Mouse (Mus musculus) hindbrain, embryonic 13.5 days (tissue): ENCODE data around the gene Plch2. TPM values are rescaled to one million over a fixed set of nuclear protein-coding genes. Genes with fewer than 3 reads are reported as not detected.

Source experiments
- ATAC-seq: fragments of 200-750 bp; cut with Nextera tagmentation; 2 replicates; pipeline ENCODE4 v1.8.0; 2017; ENCODE audit warnings: moderate TSS enrichment; ENCODE audit not compliant: low FRiP score
- H3K27ac ChIP-seq: fragments of 300-500 bp; sonication (generic); 2 replicates; pipeline ENCODE4 v1.5.1; 2015; ENCODE audit warnings: inconsistent platforms, mild to moderate bottlenecking, moderate library complexity
- H3K27me3 ChIP-seq: fragments of 300-500 bp; sonication (generic); 2 replicates; pipeline ENCODE4 v1.6.1; 2015; ENCODE audit warnings: mild to moderate bottlenecking, inconsistent platforms
- H3K36me3 ChIP-seq: fragments of 300-500 bp; sonication (generic); 2 replicates; pipeline ENCODE4 v1.6.1; 2015; ENCODE audit warnings: mild to moderate bottlenecking, inconsistent platforms
- H3K4me1 ChIP-seq: fragments of 300-500 bp; sonication (generic); replicated peaks from 2 replicates; pipeline ENCODE4 v1.6.1; 2015; ENCODE audit warnings: inconsistent platforms
- H3K4me2 ChIP-seq: fragments of 300-500 bp; sonication (generic); 2 replicates; pipeline ENCODE4 v1.6.1; 2015; ENCODE audit warnings: inconsistent platforms, mild to moderate bottlenecking, moderate library complexity
- H3K4me3 ChIP-seq: fragments of 300-500 bp; sonication (generic); 2 replicates; pipeline ENCODE4 v1.5.1; 2015; ENCODE audit warnings: mild to moderate bottlenecking, inconsistent platforms
- H3K9ac ChIP-seq: fragments of 300-500 bp; sonication (generic); 2 replicates; pipeline ENCODE4 v1.6.1; 2015; ENCODE audit warnings: mild to moderate bottlenecking, inconsistent platforms
- H3K9me3 ChIP-seq: fragments of 300-500 bp; sonication (generic); 2 replicates; pipeline ENCODE4 v1.6.1; 2016; ENCODE audit warnings: inconsistent platforms
- WGBS: fragments of 180-500 bp; shearing (Covaris S2); methylation state at CpG from one replicate; pipeline ENCODE4 v1.1.7; 2015; 5-methylcytosine and 5-hydroxymethylcytosine counted together
- polyA plus RNA-seq: library from polyadenylated mRNA; unstranded; fragments of >200 nt; fragmentation: Nextera tagmentation; extraction: Ambion mirVana; gene quantifications from 2 replicates; pipeline ENCODE4 v1.2.1, GENCODE M21; 2015

Gene Plch2
- polyA plus RNA-seq, 1 experiment from 2014 or later: 8.4 TPM

DNA sequence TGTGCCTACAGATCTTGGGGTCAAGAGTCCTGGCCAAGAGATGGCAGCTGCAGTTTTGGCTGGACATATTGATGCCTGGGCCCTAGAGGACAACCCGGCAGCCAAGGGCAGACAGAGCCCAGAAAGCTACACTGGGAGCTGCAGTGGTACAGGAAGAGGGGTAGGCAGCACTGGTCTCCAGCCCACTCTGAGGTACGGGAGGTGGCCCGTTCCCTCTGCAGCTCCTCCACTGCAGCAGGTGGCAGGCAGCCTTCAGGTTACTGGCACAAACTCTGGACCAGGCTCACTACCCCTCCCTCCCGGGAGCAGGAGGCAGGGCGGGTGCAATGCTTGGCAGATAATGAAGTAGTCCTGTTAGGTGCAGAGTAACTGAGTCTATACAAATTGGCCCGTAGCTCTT is 15.9 kb downstream of the Plch2 start:
- no peak for ATAC-seq
- Histone ChIP-seq H3K36me3 (no peaks in the 10 kb centered on the region), H3K9ac (peak overlapping the region; percentile 53), H3K27me3 (peaks cover 65% of the 10 kb centered on the region), H3K4me3 (0 out of 2 replicates have a peak overlapping the region, but pooled peaks have one; percentile 1), H3K4me1 (peaks cover 42% of the 10 kb centered on the region), H3K4me2 (peak overlapping the region; percentile 39), H3K27ac (peak overlapping the region; percentile 30; the same call in 1 of the 2 replicates), H3K9me3 (no peaks in the 10 kb centered on the region)
- 47% methylated on average over 6 of the region's 6 CpGs for WGBS

DNA sequence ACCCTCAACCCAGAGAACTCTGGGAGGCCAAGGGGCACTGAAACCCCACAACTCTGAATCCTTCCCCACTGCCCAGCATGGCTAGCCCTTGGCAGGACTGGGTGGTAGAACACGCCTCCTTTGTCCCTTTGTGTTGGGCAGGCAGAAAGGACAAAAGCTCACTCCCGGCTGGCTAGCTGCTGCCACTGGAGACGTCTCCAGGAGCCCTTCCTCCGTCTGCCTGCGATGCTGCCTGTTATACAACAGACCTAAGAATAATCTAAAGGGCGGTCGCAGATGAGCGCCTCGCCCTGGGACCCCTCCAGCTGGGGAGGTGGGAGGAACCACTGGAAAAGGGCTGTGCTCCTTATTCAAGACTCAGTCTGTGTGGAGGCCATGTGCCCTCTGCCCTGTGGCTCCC is 16.4 kb downstream of the Plch2 start:
- peak overlapping the region; percentile 39 for H3K4me2 ChIP-seq
- peak overlapping the region; percentile 42 for H3K27ac ChIP-seq
- WGBS: 12% methylated on average over 9 of the region's 9 CpGs
- no peaks in the 10 kb centered on the region for H3K36me3 ChIP-seq
- peaks cover 47% of the 10 kb centered on the region for H3K4me1 ChIP-seq
- peak overlapping the region; percentile 53 for H3K9ac ChIP-seq
- peak; percentile 12; the same call in 1 of the 2 replicates for ATAC-seq
- 0 out of 2 replicates have a peak overlapping the region, but pooled peaks have one; percentile 1 for H3K4me3 ChIP-seq
- H3K27me3 ChIP-seq: peaks cover 62% of the 10 kb centered on the region
- no peaks in the 10 kb centered on the region for H3K9me3 ChIP-seq

DNA sequence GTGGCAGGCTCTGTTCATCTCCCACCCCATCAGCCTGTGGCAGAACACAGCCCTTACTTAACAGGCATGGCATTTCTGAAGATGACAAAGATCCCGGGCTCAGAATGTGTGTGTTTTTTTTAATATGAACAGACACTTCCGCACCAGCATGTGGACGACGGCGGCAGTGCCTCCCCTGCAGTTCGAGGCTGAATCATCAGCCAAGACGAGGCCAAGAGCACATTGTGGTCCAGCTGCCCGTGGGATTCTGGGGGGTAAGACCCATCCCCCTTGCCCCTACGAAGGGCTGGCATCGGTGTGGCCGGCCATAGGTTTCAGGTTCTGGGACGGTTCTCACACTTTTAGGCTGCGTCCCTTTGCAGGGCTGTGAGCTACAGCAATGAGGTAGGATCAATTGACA is 21.8 kb downstream of the Plch2 start:
- H3K27ac ChIP-seq: no peak overlapping the region
- H3K4me3 ChIP-seq: no peak overlapping the region
- no peaks in the 10 kb centered on the region for H3K9me3 ChIP-seq
- H3K4me2 ChIP-seq: no peak overlapping the region
- ATAC-seq: no peak
- no peaks in the 10 kb centered on the region for H3K36me3 ChIP-seq
- H3K27me3 ChIP-seq: peaks cover 31% of the 10 kb centered on the region; the same call in 1 of the 2 replicates
- H3K4me1 ChIP-seq: peaks cover 56% of the 10 kb centered on the region
- no peak overlapping the region for H3K9ac ChIP-seq
- WGBS: 55% methylated on average over 13 of the region's 13 CpGs

DNA sequence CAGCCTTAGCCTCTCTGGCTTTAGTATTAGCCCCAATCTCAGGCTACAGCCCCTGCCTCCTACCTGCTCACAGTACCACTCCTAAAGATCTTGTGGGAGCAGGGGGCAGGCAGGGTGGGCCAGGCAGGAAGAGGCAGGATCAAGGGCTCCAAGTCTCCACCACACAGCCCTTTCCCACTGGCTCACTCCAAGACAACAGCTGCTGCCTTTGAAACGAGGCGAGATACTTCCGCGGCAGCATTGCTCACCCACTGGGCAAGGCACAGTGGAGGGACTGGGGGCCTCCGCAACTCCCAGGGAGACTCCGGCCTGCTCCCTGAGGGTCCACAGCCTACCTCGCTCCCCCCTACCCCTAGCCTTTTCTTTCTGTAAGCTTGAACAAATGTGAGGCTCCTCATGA is 22.4 kb downstream of the Plch2 start:
- no peak overlapping the region for H3K4me3 ChIP-seq
- H3K4me2 ChIP-seq: no peak overlapping the region
- peak overlapping the region; percentile 36; the same call in 1 of the 2 replicates for H3K9ac ChIP-seq
- peaks cover 34% of the 10 kb centered on the region for H3K27me3 ChIP-seq
- no peaks in the 10 kb centered on the region for H3K36me3 ChIP-seq
- H3K27ac ChIP-seq: no peak overlapping the region
- ATAC-seq: no peak
- WGBS: 30% methylated on average over 7 of the region's 7 CpGs
- H3K4me1 ChIP-seq: peaks cover 50% of the 10 kb centered on the region
- no peaks in the 10 kb centered on the region for H3K9me3 ChIP-seq

DNA sequence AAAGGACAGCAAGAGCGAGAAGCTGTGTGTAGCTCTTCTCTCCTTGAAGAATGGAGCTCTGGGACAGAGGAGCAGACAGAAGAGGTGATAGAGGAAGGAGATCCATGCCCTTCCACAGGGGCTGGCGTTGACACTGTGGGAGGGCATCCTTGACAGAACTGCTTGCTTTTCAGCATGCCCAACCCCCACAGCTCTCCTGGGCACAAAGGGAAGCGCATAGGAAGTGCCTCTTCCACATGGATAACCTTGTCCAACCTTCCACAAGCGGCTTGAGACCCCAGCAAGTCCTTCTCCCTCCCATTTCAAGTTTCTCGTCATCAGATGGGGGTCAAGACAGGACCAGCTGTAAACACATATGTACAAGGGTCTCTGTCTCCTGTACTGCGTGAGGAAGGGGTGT is 23.5 kb downstream of the Plch2 start:
- ATAC-seq: no peak
- no peaks in the 10 kb centered on the region for H3K9me3 ChIP-seq
- WGBS: 24% methylated on average over 6 of the region's 6 CpGs
- no peaks in the 10 kb centered on the region for H3K36me3 ChIP-seq
- H3K4me2 ChIP-seq: no peak overlapping the region
- H3K27ac ChIP-seq: no peak overlapping the region
- H3K9ac ChIP-seq: no peak overlapping the region
- no peak overlapping the region for H3K4me3 ChIP-seq
- H3K27me3 ChIP-seq: peaks cover 32% of the 10 kb centered on the region
- peaks cover 50% of the 10 kb centered on the region for H3K4me1 ChIP-seq

DNA sequence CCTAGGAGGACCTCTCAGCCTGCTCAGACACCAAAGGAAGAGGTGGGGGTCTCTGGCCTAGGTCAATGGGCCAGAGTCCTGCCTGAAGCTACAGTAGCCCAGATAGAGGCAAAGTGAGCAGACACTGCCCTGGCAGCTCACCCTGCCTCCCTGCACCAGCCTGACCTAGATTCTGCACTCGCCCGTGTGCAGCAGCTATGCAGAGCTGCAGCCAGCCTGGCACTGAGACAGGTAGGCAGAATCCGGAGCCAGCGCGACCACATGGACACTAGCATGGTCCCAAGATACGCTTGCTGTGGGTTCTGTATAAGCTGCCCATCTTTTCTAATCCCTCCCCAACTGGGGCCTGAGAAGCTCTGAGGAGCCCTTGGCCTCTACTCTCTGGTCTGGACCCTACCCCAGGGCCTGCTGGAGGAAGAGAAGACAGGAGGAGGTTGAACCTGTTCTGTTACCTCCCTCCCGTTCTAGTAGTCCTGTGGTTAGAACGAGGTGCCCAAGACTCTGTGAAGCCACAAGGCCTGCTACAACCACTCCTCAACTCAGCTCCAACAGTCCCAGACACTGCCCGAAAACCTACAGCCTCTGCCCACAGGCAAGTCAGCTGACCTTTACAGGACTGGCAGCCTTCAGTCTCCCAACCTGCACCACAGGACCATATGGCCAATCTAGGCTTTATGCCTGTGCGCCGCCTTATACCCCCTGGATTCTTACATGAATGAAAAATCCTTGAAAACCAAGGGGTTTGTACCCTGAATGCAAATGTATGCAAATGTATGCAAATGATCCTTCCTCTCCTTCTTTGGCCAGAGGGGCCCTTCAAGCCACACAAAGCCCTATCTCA is 32.2 kb downstream of the Plch2 start:
- WGBS: 69% methylated on average over 11 of the region's 11 CpGs
- H3K9ac ChIP-seq: no peak overlapping the region
- no peak overlapping the region for H3K4me3 ChIP-seq
- no peak for ATAC-seq
- no peaks in the 10 kb centered on the region for H3K36me3 ChIP-seq
- no peak overlapping the region for H3K4me2 ChIP-seq
- no peaks in the 10 kb centered on the region for H3K9me3 ChIP-seq
- H3K27ac ChIP-seq: peak overlapping the region; percentile 61
- peaks cover 49% of the 10 kb centered on the region for H3K4me1 ChIP-seq
- H3K27me3 ChIP-seq: 0 out of 2 replicates have a peak, but pooled peaks cover 4% of the 10 kb centered on the region

DNA sequence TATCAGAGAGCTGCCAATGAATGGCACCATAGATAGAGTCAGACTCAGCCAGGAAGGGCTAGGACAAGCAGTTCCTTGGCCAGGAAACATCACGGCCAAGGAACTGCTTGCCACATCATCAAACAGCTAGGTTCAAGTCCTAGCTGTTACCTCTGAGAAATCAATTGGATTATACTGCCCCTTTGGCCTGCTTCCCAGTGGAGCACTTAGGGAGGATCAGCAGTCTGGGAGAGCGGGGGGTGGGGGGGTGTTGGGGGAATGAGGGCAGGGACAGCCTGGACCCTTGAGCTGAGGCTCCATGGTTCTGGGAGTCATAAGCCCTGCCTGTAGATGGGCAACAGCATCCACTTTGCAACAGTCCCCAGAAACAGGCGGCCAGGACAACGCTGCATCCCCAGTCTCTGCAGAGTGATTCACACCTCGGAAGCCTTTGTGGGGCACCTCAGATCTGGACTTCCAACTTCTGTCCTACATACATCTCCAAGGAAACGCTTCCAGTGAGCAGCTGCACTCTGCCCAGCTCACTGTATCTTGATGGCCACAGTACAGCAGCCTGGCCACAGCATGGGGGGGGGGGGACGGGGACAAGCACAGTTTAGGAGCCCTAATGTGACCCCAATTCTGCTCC is 34.2 kb downstream of the Plch2 start:
- no peak for ATAC-seq

DNA sequence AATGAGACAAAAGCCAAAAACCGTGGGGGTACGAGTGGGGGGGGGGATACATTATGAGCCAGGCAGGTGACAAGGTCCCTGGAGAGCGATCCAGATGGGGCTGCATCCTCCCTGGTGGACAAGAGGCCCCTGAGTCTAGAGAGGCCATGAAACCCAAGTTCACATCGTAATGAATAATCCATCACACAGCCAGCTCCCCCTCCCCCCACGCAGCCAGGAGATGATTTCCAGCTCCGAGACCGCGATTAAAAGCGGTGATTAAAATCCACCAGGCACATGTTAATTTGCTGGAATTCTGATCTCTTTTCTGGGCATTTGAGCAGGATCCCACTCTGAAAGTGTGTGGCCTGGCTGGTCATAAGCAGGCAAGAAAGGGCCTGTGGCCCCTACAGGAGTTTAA is 35.8 kb downstream of the Plch2 start:
- 39% methylated on average over 9 of the region's 9 CpGs for WGBS
- Histone ChIP-seq H3K4me3 (no peak overlapping the region), H3K9me3 (no peaks in the 10 kb centered on the region), H3K36me3 (no peaks in the 10 kb centered on the region), H3K27me3 (peaks cover 15% of the 10 kb centered on the region; the same call in 1 of the 2 replicates), H3K4me1 (peaks cover 84% of the 10 kb centered on the region), H3K4me2 (no peak overlapping the region), H3K9ac (0 out of 2 replicates have a peak overlapping the region, but pooled peaks have one; percentile 13), H3K27ac (no peak overlapping the region)
- ATAC-seq: no peak

More for the DNA sequence above, 34.2 kb downstream of the Plch2 start:
- WGBS: 73% methylated on average over 7 of the region's 7 CpGs
- Histone ChIP-seq H3K4me3 (no peak overlapping the region), H3K9me3 (no peaks in the 10 kb centered on the region), H3K9ac (no peak overlapping the region), H3K27me3 (peaks cover 10% of the 10 kb centered on the region; the same call in 1 of the 2 replicates), H3K27ac (no peak overlapping the region), H3K36me3 (no peaks in the 10 kb centered on the region), H3K4me1 (peaks cover 70% of the 10 kb centered on the region), H3K4me2 (no peak overlapping the region)

DNA sequence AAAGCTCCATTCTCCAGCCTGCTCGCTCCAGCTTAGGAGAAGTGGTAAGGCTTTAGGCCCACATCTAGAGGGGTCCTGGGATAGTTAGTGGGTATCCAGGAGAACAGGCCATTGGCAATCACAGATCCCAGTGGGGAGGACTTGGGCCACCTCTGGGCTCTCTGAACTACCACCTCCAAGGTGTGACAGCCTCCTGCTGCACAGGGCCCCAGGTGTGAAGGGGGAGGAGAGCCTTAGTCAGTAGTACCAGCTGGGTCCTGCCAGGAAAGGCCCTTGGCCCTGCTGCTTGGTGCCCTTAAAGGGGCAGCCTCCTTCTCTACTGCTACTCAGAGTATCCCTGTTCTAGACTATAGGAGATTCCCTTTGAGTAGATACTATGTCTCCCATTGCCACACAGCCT is 36.4 kb downstream of the Plch2 start:
- no peak overlapping the region for H3K9ac ChIP-seq
- H3K36me3 ChIP-seq: no peaks in the 10 kb centered on the region
- WGBS: 75% methylated on average over 1 of the region's 1 CpGs
- H3K4me2 ChIP-seq: no peak overlapping the region
- H3K4me1 ChIP-seq: peaks cover 86% of the 10 kb centered on the region
- no peak overlapping the region for H3K27ac ChIP-seq
- no peaks in the 10 kb centered on the region for H3K9me3 ChIP-seq
- no peak overlapping the region for H3K4me3 ChIP-seq
- ATAC-seq: no peak
- peaks cover 15% of the 10 kb centered on the region; the same call in 1 of the 2 replicates for H3K27me3 ChIP-seq

DNA sequence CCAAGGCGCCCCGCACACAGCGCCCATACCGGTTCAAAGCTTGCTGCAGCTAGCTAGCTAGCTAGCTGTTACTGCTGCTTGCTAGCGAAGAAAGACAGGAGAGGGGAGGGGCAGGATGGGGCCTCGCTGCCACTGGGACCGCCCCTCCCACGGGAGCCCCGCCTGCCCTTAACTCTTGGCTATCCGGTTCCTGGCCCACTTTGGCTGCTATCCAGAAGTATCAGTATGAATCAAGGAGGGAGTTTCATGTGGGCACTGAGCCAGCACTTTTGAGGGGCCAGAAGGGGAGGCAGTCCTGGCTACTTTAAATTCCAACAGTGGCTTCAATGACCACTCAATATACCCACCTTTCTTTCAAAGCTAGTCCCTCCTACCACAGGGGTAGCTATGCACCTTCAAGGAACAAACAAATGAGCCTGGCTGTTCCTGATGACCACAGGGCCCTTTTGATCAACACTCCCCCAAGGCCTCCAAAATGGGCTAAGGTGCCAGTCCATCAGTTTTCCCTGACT is 37.2 kb downstream of the Plch2 start:
- ATAC-seq: no peak
- no peaks in the 10 kb centered on the region for H3K9me3 ChIP-seq
- H3K4me2 ChIP-seq: peak overlapping the region; percentile 37
- H3K27ac ChIP-seq: no peak overlapping the region
- H3K36me3 ChIP-seq: no peaks in the 10 kb centered on the region
- peaks cover 86% of the 10 kb centered on the region for H3K4me1 ChIP-seq
- peak overlapping the region; percentile 60 for H3K9ac ChIP-seq
- whole genome bisulfite sequencing: under 1% methylated on average over 10 of the region's 10 CpGs
- peak overlapping the region; percentile 14 for H3K4me3 ChIP-seq
- peaks cover 15% of the 10 kb centered on the region; the same call in 1 of the 2 replicates for H3K27me3 ChIP-seq

DNA sequence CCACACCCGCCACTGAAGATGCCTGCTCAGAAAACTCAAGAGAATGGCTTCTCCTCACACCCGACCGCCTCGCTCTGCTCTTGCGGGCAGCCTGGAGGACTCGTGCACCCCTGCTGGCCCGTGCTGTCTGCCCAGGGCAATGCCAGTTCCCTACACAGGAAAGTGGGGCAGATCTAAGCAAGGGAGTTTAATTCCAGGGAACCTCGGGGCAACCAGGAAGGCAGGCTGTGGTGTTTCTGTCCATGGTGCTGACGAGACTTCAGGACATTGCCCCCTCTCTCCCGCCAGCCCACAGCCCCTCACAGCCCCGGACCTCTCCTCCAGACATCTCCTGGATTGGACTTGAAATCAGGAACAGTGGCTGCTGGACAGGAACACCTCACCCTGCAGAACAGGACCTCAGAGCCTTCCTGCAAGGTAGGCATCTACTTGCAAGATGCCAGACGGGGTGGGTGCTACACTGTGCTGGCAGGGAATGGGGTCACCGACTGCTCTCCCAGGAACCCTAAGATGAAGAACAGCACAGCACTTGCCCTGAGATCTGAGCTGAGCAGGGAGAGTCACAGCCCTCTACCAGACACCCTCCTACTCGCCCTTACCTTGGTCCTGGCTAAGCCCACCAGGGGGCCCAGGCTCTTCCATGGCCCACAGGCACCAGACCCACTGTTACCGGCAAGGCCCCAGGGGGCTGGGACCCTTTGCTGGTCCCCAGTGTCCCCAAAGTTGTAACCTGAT is 37.8 kb downstream of the Plch2 start:
- H3K4me2 ChIP-seq: peak overlapping the region; percentile 37
- H3K4me1 ChIP-seq: peaks cover 86% of the 10 kb centered on the region
- ATAC-seq: no peak
- peak overlapping the region; percentile 60 for H3K9ac ChIP-seq
- peak overlapping the region; percentile 14 for H3K4me3 ChIP-seq
- H3K27ac ChIP-seq: no peak overlapping the region
- peaks cover 15% of the 10 kb centered on the region; the same call in 1 of the 2 replicates for H3K27me3 ChIP-seq
- H3K36me3 ChIP-seq: no peaks in the 10 kb centered on the region
- H3K9me3 ChIP-seq: no peaks in the 10 kb centered on the region
- WGBS: 8% methylated on average over 15 of the region's 15 CpGs

DNA sequence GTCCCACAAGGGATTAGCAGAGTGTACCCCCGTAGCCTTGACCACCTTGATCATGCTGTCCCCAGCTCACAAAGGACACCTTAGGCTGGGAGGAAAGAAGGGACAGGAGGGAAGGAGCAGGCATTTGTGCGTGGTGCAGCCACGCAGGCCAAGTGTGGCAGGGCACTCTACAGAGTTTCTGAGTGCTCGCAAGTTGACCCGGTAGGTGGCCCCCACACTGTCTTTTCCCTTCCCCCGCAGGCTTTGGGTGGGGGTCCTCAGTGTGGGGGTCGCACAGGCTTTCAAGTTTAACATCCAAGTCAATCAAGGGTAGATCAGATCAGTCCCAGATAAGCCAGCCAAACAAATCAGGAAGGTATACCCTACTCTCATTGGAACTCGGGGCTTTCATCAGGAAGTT is 38.5 kb downstream of the Plch2 start:
- Histone ChIP-seq H3K4me2 (no peak overlapping the region), H3K27ac (no peak overlapping the region), H3K4me3 (no peak overlapping the region), H3K4me1 (peaks cover 90% of the 10 kb centered on the region), H3K27me3 (peaks cover 18% of the 10 kb centered on the region; the same call in 1 of the 2 replicates), H3K36me3 (no peaks in the 10 kb centered on the region), H3K9ac (no peak overlapping the region), H3K9me3 (no peaks in the 10 kb centered on the region)
- 75% methylated on average over 8 of the region's 8 CpGs for WGBS
- ATAC-seq: no peak
